Mouse (Mus musculus) brain, embryonic 18.5 days (tissue): Measurements from ENCODE around the gene Nlrp14.
"Not testable (repeated sequence)": the region's sequence is repeated elsewhere in the genome, so short reads cannot be mapped to it uniquely, and the experiment has no call there.

ENCODE experiments used
- DNase-seq: peaks from one replicate; pipeline ENCODE4 v3.0.0-alpha.2; 2012; ENCODE audit warnings: low read depth, low spot score

The Nlrp14 gene

DNA sequence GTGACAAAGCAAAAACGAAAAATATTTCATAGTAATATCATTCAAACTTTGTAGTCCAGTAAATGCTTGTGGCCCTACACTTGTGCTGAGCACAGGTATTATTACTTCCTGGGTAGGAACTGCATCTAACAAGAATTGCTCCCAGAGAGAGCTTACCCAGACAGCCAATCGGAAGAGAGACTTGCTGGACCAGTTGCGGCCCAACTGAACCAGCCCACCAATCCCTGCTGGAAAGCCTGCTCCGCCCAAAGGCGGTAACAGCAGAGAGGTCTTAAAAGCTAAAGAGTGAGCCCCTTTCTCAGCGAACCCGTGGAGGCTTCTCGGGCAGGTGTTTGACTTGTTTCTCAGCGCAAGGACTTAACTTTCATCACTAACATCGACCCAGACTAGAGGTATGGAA lies at the start of gene Nlrp14:
Nlrp14 (plus strand) TSS at position 301 of the 400 bp plus-strand sequence.
- no peak for DNase-seq

- not testable (repeated sequence) for DNase-seq
These were observed 35.8 kb upstream of the Nlrp14 start, which contains the start of gene Olfr715 for GRCm38 (mm10) chr7:107130983-107131382. Gene Olfr715 (minus strand): TSS chr7:107131083.

DNA sequence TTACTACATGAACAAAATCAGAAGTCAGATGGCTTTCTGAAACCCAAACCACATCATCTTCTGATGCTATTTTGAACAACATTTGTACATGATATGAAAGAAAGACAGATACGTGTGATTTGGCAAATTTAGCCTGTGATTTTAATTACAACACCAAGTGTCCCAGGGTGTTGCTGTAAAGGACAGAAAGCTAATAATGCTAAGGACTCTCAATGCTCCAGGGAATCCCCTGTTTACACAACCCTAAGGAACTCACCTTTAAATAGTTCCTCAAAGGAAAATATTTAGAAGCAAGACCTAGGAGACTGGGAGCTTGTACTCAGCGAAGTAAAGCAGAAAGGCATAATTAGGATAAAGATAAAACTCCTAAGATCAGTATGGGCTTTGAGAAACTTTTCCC lies 28.8 kb upstream of the Nlrp14 start, which contains the start of gene Olfr716:
Olfr716 (plus strand) TSS at position 301 of the 400 bp plus-strand sequence.
- DNase-seq = not testable (repeated sequence)

- no peak for DNase-seq
These were observed 13.6 kb downstream of the Nlrp14 start for GRCm38 (mm10) chr7:107180406-107180805.

- no peak for DNase-seq
These were observed 35.0 kb downstream of the Nlrp14 start for GRCm38 (mm10) chr7:107201817-107202216.

DNA sequence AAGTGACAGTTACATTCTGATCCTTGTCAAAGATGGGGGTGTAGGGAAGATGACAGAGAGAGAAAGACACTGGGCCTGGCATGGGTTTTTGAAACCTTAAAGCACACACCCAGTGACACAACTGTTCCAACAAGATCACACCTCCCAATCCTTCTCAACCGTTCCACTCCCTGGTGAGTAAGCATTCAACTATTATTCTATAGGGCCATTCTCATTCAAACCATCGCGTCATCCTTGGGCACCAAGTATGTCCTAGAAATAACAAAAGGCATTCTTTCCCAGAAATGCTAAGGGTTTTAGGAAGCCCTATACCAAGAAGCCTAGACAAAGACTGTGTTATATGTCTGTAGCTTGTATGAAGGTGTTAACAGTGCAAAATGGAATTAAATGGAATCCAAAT lies 41.1 kb downstream of the Nlrp14 start:
- no peak for DNase-seq

- no peak for DNase-seq
These were observed 42.5 kb downstream of the Nlrp14 start, which contains the start of gene Rbmxl2 for GRCm38 (mm10) chr7:107209204-107209860. Gene Rbmxl2 (plus strand): TSS chr7:107209445.

- no peak for DNase-seq
These were observed 43.4 kb downstream of the Nlrp14 start for GRCm38 (mm10) chr7:107210126-107210576.

- no peak for DNase-seq
These were observed 48.9 kb downstream of the Nlrp14 start for GRCm38 (mm10) chr7:107215723-107216122.

DNA sequence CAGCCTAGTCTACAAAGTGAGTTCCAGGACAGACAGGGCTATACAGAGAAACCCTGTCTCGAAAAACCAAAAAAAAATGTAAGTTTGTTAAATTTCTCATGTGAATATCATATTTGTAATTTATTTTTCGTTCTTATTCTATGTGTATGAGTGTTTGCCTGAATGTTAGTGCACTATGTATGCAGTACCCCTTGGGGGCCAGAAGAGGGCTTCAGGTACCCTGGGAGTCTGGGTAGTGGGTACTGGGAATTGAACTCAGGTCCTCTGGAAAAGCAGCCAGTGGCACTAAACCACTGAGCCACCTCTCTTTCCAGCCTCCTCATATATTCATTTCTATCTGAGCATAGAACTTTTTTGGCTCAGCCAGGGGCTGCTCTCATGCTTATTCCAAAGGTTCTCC lies 50.1 kb downstream of the Nlrp14 start:
- DNase-seq = no peak

DNA sequence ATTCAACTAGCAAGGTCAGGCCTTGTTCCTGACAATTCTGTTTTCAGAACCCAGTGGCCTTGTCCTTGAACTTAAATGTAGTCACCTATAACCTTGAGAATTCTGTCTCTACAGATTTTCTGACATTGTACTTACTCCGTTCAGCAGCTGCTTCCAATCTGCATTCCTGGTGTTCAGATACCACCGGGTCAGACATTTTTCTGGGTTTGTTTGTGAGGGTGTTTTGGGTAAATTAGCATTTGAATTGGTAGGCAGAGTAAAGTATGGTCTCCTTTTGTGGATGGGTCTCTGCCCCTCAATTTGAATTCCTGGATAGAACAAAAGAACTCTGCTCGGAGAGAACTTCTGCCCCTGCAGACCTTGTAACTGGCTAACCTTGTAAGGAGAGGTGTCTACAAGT lies 70.1 kb downstream of the Nlrp14 start:
- no peak for DNase-seq

DNA sequence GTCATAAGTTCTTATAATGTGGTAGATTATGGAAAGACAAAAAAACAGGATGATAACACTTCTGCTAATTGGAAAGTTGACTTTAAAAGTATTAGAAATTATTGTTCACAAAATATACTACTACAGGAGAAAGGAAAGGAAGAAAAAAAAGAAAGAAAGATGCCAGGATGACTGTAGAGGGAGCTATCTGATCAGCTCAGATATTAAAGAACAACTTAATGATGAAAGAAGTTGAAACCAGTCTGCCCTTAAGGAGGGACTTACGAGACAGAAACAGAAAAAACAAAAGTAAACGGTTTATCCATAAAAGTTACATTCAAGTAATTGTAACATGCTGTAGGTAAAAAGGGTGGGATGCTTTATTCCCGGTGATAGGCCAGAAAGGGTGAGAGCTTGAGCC lies 70.7 kb downstream of the Nlrp14 start:
- no peak for DNase-seq

DNA sequence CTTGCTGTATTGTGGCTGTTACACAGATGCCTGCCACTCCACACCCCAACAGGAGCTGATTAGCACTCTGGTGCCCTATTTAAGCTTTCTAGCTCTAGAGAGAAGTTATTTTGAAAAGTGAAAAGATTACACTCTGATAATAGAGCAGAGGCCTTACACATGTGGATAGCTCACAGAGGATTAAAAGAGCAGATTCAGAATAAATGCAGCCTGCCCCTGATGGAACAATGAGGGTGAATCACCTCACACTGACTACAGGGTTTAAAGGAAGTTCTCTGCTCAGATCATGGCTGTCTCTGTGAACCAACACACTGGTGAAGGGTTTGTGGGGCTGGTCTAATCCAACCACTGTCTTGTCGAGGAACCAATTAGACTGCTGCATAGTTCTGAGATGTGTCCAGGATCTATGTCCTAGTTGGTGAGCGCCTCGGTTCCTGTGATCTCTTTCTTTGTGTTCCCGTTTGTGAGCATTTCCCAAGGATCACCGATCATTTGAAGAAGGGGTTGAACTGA lies 74.6 kb downstream of the Nlrp14 start:
- no peak for DNase-seq
